Mouse (Mus musculus) heart, adult 2 months (tissue): ENCODE data around the gene Hes7.

Source experiments
- CTCF ChIP-seq: fragments of 200-600 bp; IDR thresholded peaks from 2 replicates; pipeline ENCODE4 v1.8.1; 2022; ENCODE audit warnings: antibody characterized with exemption, mild to moderate bottlenecking, moderate library complexity
- EP300 ChIP-seq: fragments of 200-500 bp; IDR thresholded peaks from 2 replicates; pipeline ENCODE4 v1.6.1; 2011; ENCODE audit warnings: low read depth, low read length, control low read depth; ENCODE audit not compliant: insufficient read depth
- POLR2A ChIP-seq: fragments of 200-500 bp; IDR thresholded peaks from 2 replicates; pipeline ENCODE4 v1.6.1; 2011; ENCODE audit warnings: mild to moderate bottlenecking, low read depth, low read length, control low read depth; ENCODE audit not compliant: insufficient read depth

DNA sequence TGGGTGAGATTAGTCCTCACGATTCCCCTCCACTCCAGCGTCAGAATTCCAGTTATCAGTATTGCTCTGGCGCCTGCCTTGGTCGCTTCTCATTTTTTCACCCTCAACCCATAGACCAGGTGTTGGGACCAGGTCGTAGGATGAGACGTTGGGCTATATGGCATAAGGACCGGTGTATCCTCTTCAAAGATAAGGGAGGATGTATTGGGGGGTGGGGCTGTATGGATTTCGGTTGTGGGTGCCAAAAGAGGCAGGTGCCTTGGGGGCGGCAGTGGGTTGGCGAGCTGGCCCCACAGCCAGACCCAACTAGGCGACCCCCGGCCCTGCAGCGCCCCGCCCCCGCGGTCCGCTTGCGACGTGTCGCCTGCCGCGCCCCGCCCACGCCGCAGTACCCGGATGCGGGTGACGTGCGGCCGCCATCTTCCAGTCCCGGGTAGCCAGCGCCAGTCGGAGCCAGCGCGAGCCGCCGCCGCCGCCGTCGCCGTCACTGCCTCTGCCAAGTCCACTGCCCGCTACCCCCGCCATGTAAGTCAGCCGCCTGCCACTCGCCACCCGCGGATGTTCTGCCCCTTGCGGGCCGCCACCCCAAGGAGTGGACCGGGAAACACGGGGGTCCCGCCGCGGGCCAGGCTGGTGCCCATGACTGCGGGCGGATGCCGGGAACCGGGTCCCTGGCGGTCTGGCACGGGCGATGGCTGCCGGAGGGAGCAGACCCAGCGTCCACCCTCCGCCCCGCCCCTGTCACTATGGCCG lies 31.9 kb upstream of the Hes7 start, which contains the start of gene Vamp2:
- TF ChIP-seq CTCF (no peak), POLR2A (peak; percentile 70; the same call in 1 of the 2 replicates), EP300 (no peak)
